Mouse (Mus musculus): ENCODE results near the gene Rgs9.

- TF ChIP-seq CTCF (IDR thresholded peaks at IDR 0.05; ENCODE audit: extremely low read depth, insufficient read depth, insufficient read length, insufficient replicate concordance): no peak
- TF ChIP-seq POLR2A (IDR thresholded peaks at IDR 0.05; ENCODE audit: low read depth, low read length): no peak
Observed at GRCm38 (mm10) chr11:109270366-109270765, 27.6 kb downstream of the Rgs9 start.

All from spleen, adult 2 months (tissue).